Comparison of ENCODE assay signal across 20 mouse cellular contexts in genomic region chr5:124986222-124986621, GRCm38 (mm10). TPM values are rescaled to one million over a fixed set of nuclear protein-coding genes. Genes with fewer than 3 reads are reported as not detected.
DNase-seq lines count a peak whose midpoint lies in the region; ATAC-seq and TF ChIP-seq lines count a peak whose summit lies in the region.
"Had no signal": no experiment of that assay in that cellular context is flagged by ENCODE, and none has a peak within 500 bp of the region (broad histone marks: within the 10 kb centered on the region; RNA-seq: fewer than 3 reads in every experiment).

No protein-coding gene starts in this region.

- no peaks in the 10 kb centered on the region for H3K27me3 ChIP-seq in stomach, postnatal 0 days (ENCODE audit: control insufficient read depth, insufficient read depth, low read length)
- H3K27me3 ChIP-seq in forebrain, embryonic 11.5 days (ENCODE audit: control insufficient read depth, insufficient read depth, low read length), result no peaks in the 10 kb centered on the region
- H3K27me3 ChIP-seq: embryonic facial prominence, embryonic 12.5 days; heart, embryonic 15.5 days; limb, embryonic 12.5 days; lung, embryonic 15.5 days; neural tube, embryonic 13.5 days had no signal

- WGBS in stomach, postnatal 0 days, result 84% methylated on average over 5 of the region's 5 CpGs
- 86% methylated on average over 5 of the region's 5 CpGs for WGBS in forebrain, embryonic 11.5 days

- H3K9me3 ChIP-seq in stomach, postnatal 0 days (ENCODE audit: control insufficient read depth, low read length), result no peaks in the 10 kb centered on the region
- H3K9me3 ChIP-seq in forebrain, embryonic 11.5 days (ENCODE audit: control insufficient read depth, low read length), result no peaks in the 10 kb centered on the region; the same call in 1 of the 2 replicates
- H3K9me3 ChIP-seq: heart, embryonic 15.5 days; lung, embryonic 15.5 days had no signal

- H3K4me3 ChIP-seq in layer of hippocampus, adult 2 months, result no peak overlapping the region
- H3K4me3 ChIP-seq in stomach, postnatal 0 days (ENCODE audit: low read depth, low read length), result no peak overlapping the region
- H3K4me3 ChIP-seq in forebrain, embryonic 11.5 days (ENCODE audit: low read depth, low read length), result no peak overlapping the region
- H3K4me3 ChIP-seq: embryonic facial prominence, embryonic 12.5 days; heart, embryonic 15.5 days; hindbrain, embryonic 10.5 days; limb, embryonic 12.5 days; lung, embryonic 15.5 days; megakaryocyte, embryonic 14.5 days; neural tube, embryonic 13.5 days had no signal

- no peak overlapping the region for H3K27ac ChIP-seq in layer of hippocampus, adult 2 months
- H3K27ac ChIP-seq in stomach, postnatal 0 days (replicated peaks), result no peak overlapping the region
- no peak overlapping the region for H3K27ac ChIP-seq in forebrain, embryonic 11.5 days (ENCODE audit: low read depth, low read length)
- H3K27ac ChIP-seq: embryonic facial prominence, embryonic 12.5 days; heart, embryonic 15.5 days; hindbrain, embryonic 10.5 days; lung, embryonic 15.5 days; neural tube, embryonic 13.5 days had no signal

- no peaks in the 10 kb centered on the region for H3K4me1 ChIP-seq in stomach, postnatal 0 days (replicated peaks; ENCODE audit: control insufficient read depth, insufficient read depth)
- H3K4me1 ChIP-seq in forebrain, embryonic 11.5 days (replicated peaks; ENCODE audit: control insufficient read depth, insufficient read depth, low read length), result no peaks in the 10 kb centered on the region
- H3K4me1 ChIP-seq: neural tube, embryonic 13.5 days had no signal

- DNase-seq in layer of hippocampus, adult 2 months (ENCODE audit: low spot score in 2 of 2), result no peak
- DNase-seq in layer of hippocampus, adult 9-11 months, result no peak
- peak; percentile 17 for DNase-seq in thymus, postnatal 14 days
- no peak for DNase-seq in thymus, postnatal 4 days
- peak; percentile 20 for DNase-seq in NIH3T3 (ENCODE audit: low read depth)
- no peak for DNase-seq in stomach, postnatal 0 days (ENCODE audit: low spot score)
- DNase-seq in gastrocnemius, postnatal 25 days, result no peak
- DNase-seq in forebrain, embryonic 11.5 days (ENCODE audit: low spot score), result no peak
- DNase-seq: cerebellum, adult 11 months; cerebellum, postnatal 36 days; kidney, postnatal 4 days had no signal

- peak; percentile 55 for TF ChIP-seq CTCF in layer of hippocampus, adult 2 months (conservative IDR thresholded peaks at IDR 0.05)
- peak; percentile 48 for TF ChIP-seq CTCF in stomach, postnatal 0 days (IDR thresholded peaks at IDR 0.05; ENCODE audit: low read depth)

- TF ChIP-seq EP300 in stomach, postnatal 0 days (optimal IDR thresholded peaks at IDR 0.05), result no peak

- no peak overlapping the region for H3K9ac ChIP-seq in stomach, postnatal 0 days (ENCODE audit: low read length)
- H3K9ac ChIP-seq in forebrain, embryonic 11.5 days (ENCODE audit: low read length), result no peak overlapping the region
- H3K9ac ChIP-seq: embryonic facial prominence, embryonic 12.5 days; heart, embryonic 15.5 days; limb, embryonic 12.5 days; lung, embryonic 15.5 days; neural tube, embryonic 13.5 days had no signal

- no peak overlapping the region for H3K4me2 ChIP-seq in stomach, postnatal 0 days (replicated peaks; ENCODE audit: low read depth)
- H3K4me2 ChIP-seq in forebrain, embryonic 11.5 days (ENCODE audit: low read depth, low read length, severe bottlenecking), result no peak overlapping the region
- H3K4me2 ChIP-seq: embryonic facial prominence, embryonic 12.5 days; heart, embryonic 15.5 days; limb, embryonic 12.5 days; lung, embryonic 15.5 days; neural tube, embryonic 13.5 days had no signal

- no peaks in the 10 kb centered on the region for H3K36me3 ChIP-seq in stomach, postnatal 0 days (ENCODE audit: control insufficient read depth, insufficient read depth, low read length)
- no peaks in the 10 kb centered on the region for H3K36me3 ChIP-seq in forebrain, embryonic 11.5 days (ENCODE audit: control insufficient read depth, insufficient read depth, low read length)
- H3K36me3 ChIP-seq: embryonic facial prominence, embryonic 12.5 days; G1E; heart, embryonic 15.5 days; limb, embryonic 12.5 days; lung, embryonic 15.5 days; neural tube, embryonic 13.5 days had no signal

- no peak for ATAC-seq in stomach, postnatal 0 days (ENCODE audit: low FRiP score, low TSS enrichment)
- ATAC-seq in forebrain, embryonic 11.5 days (replicated peaks; ENCODE audit: low FRiP score), result no peak

RNA-seq across cellular contexts. Expression of gene Rflna, which starts 16.8 kb away (rescaled TPM):
- under 1 TPM; 0.44 to 0.83 TPM for total RNA-seq in layer of hippocampus, adult 2 months (2021)
- 1.8 and 2.3 TPM in 2 replicates for polyA plus RNA-seq in stomach, postnatal 0 days (2015; fragmentation: Nextera tagmentation; extraction: Ambion mirVana)
- under 1 TPM; 0.33 to 0.43 TPM for total RNA-seq in gastrocnemius, postnatal 25 days (2021)
- polyA plus RNA-seq in forebrain, embryonic 11.5 days (2014; fragmentation: Nextera tagmentation; extraction: Ambion mirVana), result 4.5 and 6.0 TPM in 2 replicates
- total RNA-seq: G1E; granulocyte monocyte progenitor cell, adult 5-6 weeks had no signal
- polyA plus RNA-seq: G1E had no signal

Comparison
In these comparisons a context has a peak if more than half of its experiments do, and no peak if none do; other contexts are left out.
1. DNase-seq: peak in thymus, postnatal 14 days (single experiment) and NIH3T3 (single experiment); none in layer of hippocampus, adult 2 months (0 of 2), layer of hippocampus, adult 9-11 months (single experiment), thymus, postnatal 4 days (single experiment), stomach, postnatal 0 days (single experiment), gastrocnemius, postnatal 25 days (single experiment) and forebrain, embryonic 11.5 days (single experiment).